Mouse (Mus musculus): Measurements from ENCODE around the gene Atxn7l3.
A peak's percentile ranks its signal among the peaks of the same experiment; 100 is the strongest.

The Atxn7l3 gene

DNA sequence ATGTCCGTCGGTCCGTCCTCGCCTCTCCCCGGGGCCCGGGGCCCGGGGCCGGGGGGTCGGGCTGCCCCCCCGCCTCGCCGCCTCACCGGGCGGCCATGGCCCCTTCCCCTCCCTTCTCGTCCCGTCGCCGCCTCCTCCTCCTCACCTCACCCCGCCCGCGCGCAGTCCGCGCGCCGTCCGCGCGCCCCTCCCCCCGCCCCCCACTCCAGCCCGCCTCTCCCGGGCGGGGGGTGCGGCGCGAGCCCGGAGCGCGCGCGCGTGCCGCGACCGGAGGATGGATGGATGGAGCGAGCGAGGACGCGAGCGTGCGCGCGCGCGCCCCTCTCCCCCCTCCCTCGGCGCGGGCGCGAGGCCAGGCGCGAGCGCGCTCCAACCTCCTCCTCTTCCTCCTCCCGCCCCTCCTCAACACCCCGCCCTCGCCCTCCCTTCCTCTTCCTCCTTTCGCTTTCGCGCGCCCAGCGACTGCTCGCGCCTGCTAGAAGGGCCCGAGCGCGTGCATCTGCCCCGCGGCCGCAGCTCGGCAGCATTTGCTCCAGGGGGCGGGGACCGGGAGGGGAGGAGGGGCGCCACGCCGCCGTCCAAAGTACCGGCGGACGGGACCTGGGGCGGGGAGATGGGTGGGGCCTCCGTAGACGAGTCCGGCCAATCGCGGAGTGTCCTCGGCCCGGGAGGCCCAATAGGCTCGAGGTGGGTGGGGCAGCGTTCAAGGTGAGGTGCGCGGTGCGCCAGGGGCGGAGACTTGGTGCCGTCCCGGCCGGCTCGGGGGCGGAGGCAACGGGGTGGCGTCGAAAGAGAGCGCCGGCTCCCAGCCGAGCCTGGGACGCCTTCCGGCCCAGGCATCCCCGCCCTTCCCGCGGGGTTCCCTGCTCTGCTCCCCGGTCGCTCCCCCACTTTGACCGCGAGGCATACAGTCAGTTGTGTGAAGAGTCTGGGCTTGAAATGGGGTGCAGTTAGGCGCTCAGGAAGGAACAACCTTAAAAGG is at the start of gene Atxn7l3:
Gene Atxn7l3 (minus strand): TSS at position 141 of the 982 bp plus-strand sequence.
- DNase-seq (ENCODE audit: low read depth, low spot score) = peak; percentile 99

DNA sequence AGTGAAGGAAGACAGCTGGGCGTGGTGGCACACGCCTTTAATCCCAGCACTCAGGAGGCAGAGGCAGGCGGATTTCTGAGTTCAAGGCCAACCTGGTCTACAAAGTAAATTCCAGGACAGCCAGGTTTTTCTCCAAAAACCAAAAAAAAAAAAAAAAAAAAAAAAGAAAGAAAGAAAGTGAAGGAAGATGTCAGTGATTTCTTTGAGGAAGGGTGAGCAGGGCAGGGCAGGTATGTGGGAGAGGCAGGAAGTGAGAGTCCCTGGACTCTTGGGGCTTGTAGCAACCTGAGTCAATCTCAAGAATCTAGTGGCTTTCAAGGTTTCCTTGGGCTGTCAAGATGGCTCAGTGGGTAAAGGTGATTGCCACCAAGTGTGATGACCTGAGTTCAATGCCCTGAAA is 48.0 kb upstream of the Atxn7l3 start:
- no peak for DNase-seq (ENCODE audit: low read depth, low spot score)

DNA sequence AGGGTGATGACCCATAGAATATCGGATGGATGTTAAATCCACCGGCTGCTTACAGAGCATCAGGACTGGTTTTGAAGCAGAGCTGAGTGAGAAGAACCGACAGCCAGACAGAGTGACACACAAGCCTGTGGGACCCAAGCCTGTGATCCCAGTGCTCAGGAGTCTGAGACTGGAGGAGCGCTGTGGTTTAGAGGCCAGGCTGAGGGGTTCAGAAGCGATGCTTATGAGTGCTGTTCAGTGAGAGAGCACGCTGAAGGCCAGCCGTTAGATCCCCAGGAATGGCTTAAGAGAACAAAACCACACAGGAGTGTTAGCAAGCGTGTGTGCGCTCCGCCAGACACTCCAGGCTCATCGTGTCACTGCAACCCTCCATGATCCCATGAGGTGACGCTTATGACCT is 46.3 kb upstream of the Atxn7l3 start:
- DNase-seq (ENCODE audit: low read depth, low spot score) = no peak

DNA sequence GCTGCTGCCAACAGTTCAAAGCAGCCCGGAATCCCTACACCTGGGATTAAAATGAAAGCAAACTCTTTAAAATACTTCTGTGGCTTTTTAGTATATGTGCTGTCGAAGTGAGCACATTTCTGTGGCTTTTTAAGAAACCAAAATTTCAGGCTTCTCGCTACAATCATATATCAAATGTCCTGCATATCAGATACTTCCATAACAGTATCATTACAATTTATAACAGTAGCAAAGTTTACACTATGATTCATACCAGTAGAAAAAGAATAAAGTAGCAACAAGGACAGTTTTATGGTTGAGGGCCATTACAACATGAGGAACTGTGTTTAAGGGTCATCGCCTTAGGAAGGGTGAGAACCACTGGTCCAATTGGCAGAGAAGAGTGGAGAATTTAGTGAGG is 44.7 kb upstream of the Atxn7l3 start:
- DNase-seq (ENCODE audit: low read depth, low spot score) = no peak

DNA sequence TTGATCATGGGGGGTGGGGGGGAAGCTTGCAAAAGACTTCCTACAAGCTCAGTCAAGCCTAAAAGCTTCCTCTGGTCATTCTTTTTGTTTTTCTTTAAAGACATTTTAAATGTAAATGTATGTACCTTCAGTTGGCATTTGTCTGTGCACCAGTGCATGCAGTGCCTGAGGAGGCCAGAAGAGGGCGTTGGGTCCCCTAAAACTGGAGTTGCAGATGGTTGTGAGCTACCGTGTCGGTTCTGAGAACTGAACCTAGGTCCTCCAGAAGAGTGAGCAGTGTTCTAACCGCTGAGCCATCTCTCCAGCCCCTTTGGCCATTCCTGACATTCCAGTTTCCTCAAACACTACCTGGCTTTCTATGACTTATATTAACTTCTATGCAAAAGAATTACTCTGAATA is 43.2 kb upstream of the Atxn7l3 start:
- peak; percentile 44 for DNase-seq (ENCODE audit: low read depth, low spot score)

DNA sequence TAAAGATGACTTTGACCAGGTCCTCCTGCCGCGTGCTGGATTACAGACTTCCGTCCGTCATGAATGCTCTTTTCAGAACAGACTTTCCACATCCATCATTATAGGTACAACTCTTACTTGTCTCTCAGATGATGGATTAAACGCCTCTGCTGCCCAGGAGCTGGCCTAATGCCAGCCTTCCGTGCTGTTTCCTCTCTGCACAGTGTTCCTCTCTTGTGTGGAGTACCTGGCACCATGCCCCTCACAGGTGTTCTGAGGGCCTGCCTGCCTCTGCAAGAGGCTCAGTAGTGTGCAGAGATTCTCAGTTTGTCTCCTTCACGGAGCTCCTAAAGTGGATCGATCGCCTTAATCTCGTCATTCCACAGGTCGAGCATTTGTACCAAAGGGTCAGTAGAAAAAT is 42.8 kb upstream of the Atxn7l3 start:
- DNase-seq (ENCODE audit: low read depth, low spot score) = no peak

DNA sequence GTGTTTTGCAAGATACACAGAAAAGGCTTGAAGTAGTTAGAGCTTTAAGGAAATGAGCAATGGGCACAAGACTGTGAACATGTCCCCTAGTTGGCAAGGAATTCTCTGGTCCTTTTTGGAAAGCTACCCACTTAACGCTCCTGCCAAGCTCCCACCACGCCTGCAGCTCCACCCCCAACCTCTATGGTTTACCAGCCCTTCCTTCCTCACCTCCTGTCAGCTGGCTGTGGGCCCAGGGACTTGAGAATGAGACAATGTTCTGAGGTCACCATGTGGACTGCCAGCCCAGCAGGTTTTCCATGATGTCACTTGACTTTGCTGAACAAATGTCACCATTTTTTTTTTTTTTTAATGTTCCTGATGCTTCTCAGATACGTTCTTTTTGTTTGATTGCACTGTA is 42.1 kb upstream of the Atxn7l3 start:
- peak; percentile 15 for DNase-seq (ENCODE audit: low read depth, low spot score)

DNA sequence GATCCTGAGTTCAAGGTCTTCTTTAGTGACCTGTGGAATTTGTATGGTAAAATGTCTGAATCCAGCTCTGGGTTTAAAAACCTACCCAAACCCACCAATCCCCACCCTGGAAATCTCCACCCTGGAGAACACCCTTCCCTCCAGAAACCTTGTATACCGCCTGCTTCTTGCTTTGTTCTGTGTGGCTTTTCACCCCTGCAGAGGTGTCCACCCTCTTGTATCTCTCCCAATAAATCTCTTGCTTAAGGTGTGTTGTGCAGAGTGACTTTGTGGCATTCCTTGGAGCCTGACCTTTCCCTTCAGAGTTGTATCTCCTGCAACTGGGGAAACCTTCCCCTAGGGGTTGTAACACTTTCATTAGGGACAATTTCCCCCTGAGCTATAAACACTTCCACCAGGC is 41.5 kb upstream of the Atxn7l3 start:
- DNase-seq (ENCODE audit: low read depth, low spot score) = no peak

DNA sequence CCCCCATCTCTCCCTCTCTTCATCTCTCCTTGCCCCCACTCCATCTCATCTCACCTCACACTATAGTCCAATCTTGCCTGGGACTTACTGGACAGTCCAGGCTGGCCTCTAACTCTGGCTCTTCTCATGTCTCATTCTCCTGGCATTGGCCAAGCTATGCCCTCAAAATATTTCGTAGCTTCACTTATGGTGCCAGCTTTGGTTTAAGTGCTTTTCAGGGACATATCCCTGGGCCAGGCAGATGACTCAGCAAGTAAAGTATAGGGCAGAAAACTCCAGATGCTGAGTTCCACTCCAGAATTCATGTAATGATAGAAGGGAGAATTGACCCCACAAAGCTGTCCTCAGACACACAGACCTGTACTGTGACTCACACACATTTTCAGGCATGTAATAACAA is 39.8 kb upstream of the Atxn7l3 start:
- DNase-seq (ENCODE audit: low read depth, low spot score) = no peak

DNA sequence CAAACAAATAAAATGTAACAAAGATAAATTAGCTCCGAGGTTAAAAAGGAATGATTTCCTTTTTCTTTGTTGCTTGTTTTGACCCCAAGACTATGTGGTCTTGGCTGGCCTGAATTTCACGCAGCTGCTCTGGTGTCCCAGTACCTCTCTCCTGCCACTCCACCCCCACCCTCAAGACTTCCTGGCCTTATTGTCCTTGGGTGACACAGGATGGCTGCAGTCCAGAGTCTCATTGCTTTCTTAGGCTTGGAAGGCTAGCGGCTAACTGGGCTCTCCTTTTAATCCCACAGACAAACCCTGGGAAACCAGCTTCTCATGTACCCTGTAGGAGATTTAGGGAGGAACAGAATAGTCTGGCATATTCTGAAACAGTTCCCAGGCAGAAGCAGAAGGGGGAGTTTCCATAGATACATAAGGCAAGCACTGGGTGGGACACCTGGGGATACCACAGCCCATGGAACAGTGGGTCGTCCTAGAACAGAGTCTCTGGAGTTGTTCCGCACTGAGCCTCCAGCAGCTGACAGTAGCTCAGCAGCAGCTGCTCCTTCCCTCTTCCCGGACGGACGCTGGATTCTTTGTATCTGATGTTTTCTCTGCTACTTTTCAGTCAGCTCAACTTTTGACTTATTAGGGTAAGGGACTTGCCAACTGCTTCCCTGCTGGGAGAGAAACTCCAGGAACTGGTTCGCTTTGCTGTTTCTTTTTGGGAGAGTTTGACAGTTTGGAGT is 38.7 kb upstream of the Atxn7l3 start:
- no peak for DNase-seq (ENCODE audit: low read depth, low spot score)

DNA sequence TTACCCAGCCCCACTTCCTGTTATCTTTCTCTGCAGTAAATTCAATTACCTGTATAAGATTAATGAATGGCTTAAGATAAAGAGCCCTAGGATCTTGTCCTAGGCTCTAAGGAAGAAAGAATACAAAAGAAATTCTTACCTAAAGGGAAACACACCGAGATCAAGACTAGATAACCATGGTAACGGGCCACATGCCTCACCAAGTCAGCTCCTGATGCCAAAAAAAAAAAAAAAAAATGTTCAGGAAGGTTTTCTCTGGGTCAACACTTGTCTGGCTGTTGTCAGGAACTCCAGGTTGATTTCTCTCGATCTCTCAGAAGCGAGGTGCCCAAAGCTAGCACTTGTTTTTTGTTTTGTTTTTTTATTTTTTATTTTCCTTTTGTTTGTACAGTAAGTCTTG is 37.6 kb upstream of the Atxn7l3 start:
- DNase-seq (ENCODE audit: low read depth, low spot score) = no peak

DNA sequence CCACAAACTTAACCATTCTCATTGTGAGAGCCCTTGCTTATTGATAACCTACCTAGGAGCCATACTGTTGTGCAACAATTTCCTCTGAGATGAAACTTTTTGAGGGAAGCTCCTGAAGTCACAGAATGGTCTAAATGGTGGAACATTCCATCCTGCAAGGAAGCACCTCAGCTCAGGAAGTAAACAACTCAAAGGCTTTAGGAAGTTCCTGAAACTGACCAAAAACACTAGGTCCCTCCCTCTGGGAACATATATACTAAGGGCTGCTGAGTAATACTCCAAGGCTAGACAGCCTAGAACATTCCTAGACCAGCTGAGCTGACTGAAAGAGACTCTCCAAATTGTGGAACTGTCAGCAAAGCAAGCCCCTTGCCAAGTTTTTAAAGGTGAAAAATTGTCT is 36.6 kb upstream of the Atxn7l3 start:
- DNase-seq (ENCODE audit: low read depth, low spot score) = no peak

DNA sequence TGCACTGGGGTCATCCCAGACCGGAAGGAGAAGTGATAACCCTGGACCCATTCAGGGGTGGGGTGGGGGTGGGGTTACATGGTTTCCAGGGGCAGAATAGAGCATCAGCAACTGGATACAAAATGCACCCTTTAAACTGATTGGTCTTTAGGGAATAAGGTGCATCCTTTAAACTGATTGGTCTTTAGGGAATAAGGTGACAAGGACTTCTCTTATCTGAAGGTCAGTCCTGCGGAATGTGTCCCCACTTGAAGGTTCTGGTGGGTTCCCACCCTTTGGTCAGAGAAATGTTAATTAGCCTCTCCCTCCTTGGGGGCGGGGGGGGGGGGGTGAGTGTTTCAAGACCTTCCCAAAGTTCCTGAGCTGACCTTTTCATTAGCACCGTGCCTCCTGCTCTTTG is 35.4 kb upstream of the Atxn7l3 start:
- no peak for DNase-seq (ENCODE audit: low read depth, low spot score)

DNA sequence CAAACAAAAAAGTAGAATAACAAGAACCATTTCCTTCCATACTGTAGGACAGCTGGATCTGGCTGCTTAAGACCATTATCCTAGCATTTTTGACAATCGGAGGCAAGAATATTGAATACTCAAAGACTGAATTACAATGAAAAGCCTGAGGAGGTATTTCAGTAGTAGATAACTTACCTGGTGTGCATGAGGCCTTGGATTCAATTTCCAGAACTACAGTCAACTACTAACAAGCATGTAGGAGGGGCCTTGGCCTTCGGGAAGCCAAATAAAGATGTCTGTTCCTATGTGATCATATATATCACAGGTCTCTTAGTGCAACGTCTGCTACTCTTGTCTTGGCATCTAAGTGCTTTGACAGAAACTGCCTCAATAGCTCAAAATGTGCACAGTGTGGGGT is 33.6 kb upstream of the Atxn7l3 start:
- no peak for DNase-seq (ENCODE audit: low read depth, low spot score)

DNA sequence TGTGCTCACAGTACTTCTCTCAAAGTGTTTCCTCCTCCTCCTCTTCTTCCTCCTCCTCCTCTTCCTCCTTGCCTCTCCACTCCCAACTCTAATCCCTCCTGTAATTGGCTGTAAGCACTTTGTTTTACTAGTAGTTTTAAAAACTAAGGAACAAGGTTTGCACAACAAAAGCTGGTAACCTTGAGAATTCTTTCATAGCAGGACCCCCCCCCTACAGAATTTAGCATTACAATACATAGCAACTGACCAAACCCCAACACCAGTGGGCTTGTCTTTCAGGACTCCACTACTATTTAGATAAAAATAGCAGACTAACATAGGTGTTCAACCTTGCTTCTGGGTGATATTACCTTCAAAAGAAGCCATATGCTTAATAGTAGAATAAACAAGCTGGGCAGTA is 33.1 kb upstream of the Atxn7l3 start:
- no peak for DNase-seq (ENCODE audit: low read depth, low spot score)

DNA sequence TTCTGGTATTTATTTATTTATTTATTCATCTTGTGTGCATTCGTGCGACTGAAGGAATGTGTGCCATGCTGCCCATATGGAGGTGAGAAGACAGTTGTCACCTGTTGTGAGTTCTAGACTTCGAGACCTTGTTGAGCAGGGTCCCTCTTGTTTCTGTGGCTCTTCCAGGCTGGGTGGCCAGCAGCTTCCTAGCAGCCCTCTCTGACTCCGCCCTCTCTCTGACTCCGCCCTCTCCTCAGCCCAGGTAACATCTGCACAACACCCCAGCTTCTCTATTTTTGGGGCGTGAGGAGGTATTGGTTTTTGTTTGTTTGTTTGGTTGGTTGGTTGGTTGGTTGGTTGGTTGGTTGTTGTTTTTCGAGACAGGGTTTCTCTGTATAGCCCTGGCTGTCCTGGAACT is 31.4 kb upstream of the Atxn7l3 start:
- DNase-seq (ENCODE audit: low read depth, low spot score) = no peak

DNA sequence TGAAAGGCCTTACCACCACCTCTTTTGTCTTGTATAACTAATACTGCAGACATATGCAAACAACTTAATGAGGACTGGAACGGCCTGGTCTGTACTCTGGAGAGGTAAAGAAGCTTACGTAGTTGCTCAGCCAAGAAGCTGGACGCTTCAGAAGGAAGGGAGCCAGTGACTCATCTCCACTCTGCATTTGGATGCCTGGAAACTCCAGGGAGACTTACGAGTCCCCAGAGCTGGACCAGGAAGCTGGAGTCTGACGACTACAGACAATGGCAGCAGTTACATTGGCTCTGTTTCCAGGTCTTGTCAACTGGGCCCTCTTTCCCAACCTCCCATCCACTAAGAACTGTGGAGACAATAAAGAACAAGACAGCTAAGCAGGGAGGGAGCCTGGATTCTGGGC is 30.8 kb upstream of the Atxn7l3 start:
- DNase-seq (ENCODE audit: low read depth, low spot score) = no peak

DNA sequence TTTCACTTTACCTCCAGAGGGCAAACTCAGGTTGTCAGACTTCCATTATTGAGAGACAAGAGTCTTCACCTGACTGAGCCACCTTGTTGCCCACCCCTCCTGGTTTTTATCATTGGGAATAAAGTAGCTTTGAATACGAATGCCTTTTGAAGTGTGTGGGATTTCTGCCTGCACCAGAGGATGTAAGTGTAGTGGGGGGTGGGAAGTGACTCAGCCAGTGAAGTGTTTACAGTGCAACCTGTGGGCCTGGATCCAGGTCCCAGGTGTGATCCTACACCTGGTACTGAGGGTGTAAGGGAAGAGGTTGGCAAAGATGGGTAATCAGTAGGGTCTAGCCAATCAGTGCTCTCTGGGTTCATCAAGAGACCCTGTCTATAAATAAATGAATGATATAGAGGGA is 27.1 kb upstream of the Atxn7l3 start:
- no peak for DNase-seq (ENCODE audit: low read depth, low spot score)

DNA sequence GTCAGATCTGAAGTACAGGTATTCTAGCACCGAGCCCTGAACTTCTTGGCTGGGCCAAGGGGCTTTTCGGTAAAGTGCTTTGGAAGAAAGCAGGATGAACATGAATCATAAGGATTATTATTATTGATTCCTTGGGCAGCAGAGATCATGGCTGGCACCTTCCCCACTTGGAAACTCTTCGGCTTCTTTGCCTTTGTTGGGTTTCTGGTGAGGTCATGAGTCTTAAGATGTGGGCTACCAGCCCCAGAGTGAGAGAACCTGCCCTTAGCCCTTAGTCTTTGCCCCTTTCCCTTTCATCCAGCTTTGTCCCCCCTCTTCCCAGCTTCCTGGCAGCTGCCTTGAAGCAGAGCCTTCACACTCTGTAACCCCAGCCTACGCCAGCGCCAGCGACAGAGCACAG is 25.5 kb upstream of the Atxn7l3 start:
- DNase-seq (ENCODE audit: low read depth, low spot score) = no peak

DNA sequence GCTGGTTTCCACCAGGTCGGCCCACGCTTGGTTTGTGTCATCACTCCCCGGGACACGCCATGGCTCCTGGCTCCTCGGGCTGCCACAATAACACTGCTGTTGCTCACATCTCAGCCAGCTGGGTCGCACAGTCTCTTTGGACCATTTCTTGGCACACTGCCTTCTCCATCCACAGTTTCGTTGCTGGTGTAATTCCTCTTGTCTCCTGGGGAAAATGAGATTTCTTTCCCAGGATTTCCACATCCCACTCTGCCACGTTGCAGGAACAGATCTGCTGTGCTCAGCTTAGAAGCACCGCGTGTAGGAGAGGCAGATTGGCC is 24.2 kb upstream of the Atxn7l3 start:
- DNase-seq (ENCODE audit: low read depth, low spot score) = peak; percentile 48

DNA sequence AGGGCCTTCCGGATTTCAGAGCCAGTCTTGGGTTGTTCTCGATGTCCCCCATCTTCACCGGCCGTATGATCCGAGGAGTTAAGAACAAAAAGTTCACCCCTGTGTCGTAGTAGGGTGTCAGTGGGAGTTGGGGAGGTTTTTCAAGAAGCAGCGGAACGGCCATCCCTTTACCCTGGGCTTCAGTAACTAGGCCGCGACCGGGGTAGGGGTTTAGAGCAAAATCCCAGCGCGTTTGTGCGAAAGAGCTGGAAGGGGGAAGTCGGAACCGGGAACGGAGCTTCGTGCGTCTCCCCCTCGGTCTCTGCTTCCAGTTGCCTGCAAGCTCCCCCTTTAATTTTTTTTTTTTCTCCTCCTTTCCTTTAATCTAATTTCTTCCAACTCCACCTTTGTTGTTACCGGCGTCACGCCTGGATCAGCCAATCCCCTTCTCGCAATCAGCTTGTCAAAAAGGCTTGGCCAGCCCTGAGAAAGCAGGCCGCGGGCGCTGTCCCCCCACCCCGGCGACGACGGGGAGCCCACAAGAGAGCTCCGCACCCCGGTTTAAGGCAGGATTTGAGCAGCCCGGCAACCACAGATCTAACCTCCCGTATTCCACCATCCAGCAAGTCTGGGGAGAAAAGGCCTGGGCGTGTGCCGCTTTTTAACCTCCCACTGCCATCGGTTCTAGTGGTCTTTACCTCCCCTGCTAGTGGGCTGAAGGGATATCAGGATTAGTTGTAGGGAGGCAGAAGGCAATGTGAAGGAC is 23.7 kb upstream of the Atxn7l3 start:
- peak; percentile 83 for DNase-seq (ENCODE audit: low read depth, low spot score)

DNA sequence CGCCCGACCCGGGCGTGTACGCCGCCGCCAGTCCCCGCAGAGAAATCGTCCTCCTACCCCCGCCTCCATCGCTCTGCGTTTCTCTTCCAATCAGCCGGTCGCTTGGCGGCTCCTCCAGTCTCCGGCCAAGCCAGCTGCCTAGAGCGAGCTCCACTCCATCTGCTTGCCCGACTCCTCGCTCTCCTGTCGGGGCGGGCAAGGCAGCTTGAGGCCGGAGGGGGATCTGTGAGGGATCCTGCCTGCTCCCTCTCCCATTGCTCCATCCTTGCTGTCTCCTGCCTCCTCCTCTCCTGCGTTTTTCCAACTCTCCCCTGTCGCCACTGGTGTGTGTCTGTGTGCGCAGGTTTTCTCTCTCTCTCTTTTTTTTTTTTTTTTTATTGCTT is 23.0 kb upstream of the Atxn7l3 start, which contains the start of gene Ubtf:
Gene Ubtf (minus strand): TSS at position 333 of the 383 bp plus-strand sequence.
- peak; percentile 86 for DNase-seq (ENCODE audit: low read depth, low spot score)

All from CD4-positive, CD25-positive, alpha-beta regulatory T cell, adult 2 months (primary cell).